Mouse (Mus musculus) urinary bladder, postnatal 0 days (tissue): ENCODE results near the gene Pramef12. TPM values are rescaled to one million over a fixed set of nuclear protein-coding genes. Genes with fewer than 3 reads are reported as not detected.

Source experiments
- polyA plus RNA-seq: library from polyadenylated mRNA; unstranded; fragments of >200 nt; fragmentation: Nextera tagmentation; extraction: Ambion mirVana; gene quantifications from 2 replicates; pipeline ENCODE4 v1.2.1, GENCODE M21; 2015

The Pramef12 gene
- 0.12 TPM in 1 of 2 replicates, not detected in the other for polyA plus RNA-seq

GRCm38 (mm10) chr4:144408290-144408689 is at the start of gene Pramef12:
Gene Pramef12, minus strand, starts transcription at chr4:144408464.

DNA sequence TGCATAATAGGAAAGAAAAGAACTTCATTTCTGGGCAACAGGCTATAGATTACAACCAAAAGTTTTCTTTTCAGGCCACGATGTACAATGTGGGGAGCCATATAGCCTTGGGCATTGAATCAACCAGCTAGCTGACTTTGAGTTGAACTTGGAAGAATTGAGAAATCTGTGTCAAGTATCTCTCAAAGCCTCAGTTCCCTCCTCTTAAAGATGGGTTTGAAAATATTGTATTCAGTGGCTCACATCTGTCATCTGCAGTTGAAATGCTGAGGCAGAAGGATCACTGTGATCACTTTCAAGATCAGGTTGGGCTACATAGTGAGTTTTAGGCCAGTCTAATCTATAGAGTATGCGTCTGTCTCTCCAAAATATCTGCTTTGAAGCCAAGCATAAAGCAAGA is 45.0 kb upstream of the Pramef12 start, which contains the start of gene Gm9944:
Gene Gm9944, minus strand, starts transcription at position 101 of the 400 bp plus-strand sequence.

DNA sequence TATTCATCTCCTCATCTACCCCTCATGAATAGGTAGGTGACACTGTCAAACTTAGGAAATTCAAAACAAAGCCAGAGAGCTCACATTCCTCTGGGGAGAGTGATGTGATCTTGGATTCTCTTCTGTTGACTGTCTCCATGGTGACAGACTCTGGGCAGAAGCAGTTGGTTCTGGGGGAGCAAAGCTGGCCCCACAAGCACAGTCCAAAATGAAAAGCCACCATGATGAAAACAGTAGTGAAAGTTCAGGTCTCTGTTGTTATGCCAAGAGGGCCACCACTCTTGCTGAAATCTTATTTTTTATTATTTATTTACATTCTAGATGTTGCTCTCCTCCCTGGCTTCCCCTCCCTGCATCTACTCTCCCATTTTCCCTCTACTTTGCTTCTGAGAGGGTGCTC is 30.4 kb upstream of the Pramef12 start, which contains the start of gene 1700012P22Rik:
Gene 1700012P22Rik, minus strand, starts transcription at position 101 of the 400 bp plus-strand sequence.

DNA sequence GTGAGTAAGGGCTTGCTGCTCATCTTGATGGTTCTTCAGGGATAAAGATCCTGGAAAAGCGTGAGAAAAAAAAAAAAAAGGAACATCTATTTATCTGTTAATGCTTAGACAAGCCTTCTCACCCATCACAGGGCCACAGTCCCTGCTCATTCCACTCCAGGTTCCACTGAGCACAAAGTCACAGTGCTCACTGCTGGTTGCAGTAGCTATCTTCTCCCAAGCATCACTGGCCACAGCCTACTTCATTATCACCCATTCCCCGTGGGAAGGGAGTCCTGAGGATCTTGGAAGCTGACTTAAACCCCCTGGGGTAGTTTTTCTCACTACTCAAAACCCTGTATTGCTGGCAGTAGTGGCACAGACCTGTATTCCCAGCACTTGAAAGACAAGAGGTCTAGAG is 30.4 kb downstream of the Pramef12 start, which contains the start of gene Pramef20:
Gene Pramef20, minus strand, starts transcription at position 23 of the 400 bp plus-strand sequence.

DNA sequence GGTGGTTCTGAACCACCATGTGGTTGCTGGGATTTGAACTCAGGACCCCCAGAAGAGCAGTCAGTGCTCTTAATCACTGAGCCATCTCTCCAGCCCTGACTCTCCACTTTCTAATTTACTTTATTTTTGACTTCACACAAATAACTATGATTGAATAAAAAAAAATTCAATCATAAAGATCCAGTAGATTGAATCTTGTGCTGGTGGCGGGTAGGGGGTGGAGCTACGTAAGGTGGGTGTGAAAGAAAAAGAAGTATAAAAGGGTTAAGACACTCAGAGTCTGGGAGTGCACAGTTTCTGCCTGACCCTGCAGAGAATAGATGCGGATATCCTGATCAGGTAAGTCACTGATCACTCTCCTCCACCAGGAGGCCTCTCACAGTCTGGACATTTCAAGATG is 50.6 kb downstream of the Pramef12 start, which contains the start of gene Gm13119:
Gene Gm13119, plus strand, starts transcription at position 301 of the 400 bp plus-strand sequence.

Other genes with a start within 250 kb of the Pramef12 start
- gene Oog3, start 245.8 kb downstream of the Pramef12 start, polyA plus RNA-seq, result not detected in 2 replicates
- not detected in 2 replicates for gene Oog2, start 217.7 kb downstream of the Pramef12 start, polyA plus RNA-seq
- not detected in 2 replicates for gene C87977, start 195.1 kb downstream of the Pramef12 start, polyA plus RNA-seq
- not detected in 2 replicates for gene Pramel5, start 128.0 kb downstream of the Pramef12 start, polyA plus RNA-seq
- gene Gm13128, start 78.2 kb downstream of the Pramef12 start, polyA plus RNA-seq, result not detected in 2 replicates
- not detected in 2 replicates for gene Gm13119, start 50.5 kb downstream of the Pramef12 start, polyA plus RNA-seq
- gene Pramef20, start 30.5 kb downstream of the Pramef12 start, polyA plus RNA-seq, result not detected in 2 replicates
- not detected in 2 replicates for gene 1700012P22Rik, start 30.3 kb upstream of the Pramef12 start, polyA plus RNA-seq
- gene Gm9944, start 44.9 kb upstream of the Pramef12 start, polyA plus RNA-seq, result not detected in 2 replicates
- gene Aadacl3, start 55.3 kb upstream of the Pramef12 start, polyA plus RNA-seq, result not detected in 2 replicates
- gene 9430007A20Rik, start 111.4 kb upstream of the Pramef12 start, polyA plus RNA-seq, result not detected in 2 replicates
- not detected in 2 replicates for gene Gm13124, start 156.7 kb upstream of the Pramef12 start, polyA plus RNA-seq
- not detected in 2 replicates for gene Aadacl4, start 205.2 kb upstream of the Pramef12 start, polyA plus RNA-seq